Mouse (Mus musculus) MEL (cell line): ENCODE data around the gene Utf1. TPM values are rescaled to one million over a fixed set of nuclear protein-coding genes. Genes with fewer than 3 reads are reported as not detected.

ENCODE experiments used
- DNase-seq: peaks from one replicate; pipeline ENCODE4 v3.0.0; 2011; ENCODE audit warnings: low read depth, low spot score
- H3K27ac ChIP-seq: 2 replicates; pipeline ENCODE4 v1.5.1; 2012; ENCODE audit warnings: low read depth, mild to moderate bottlenecking, control low read depth, low read length, moderate library complexity; ENCODE audit not compliant: control insufficient read depth
- H3K27me3 ChIP-seq, 2 experiments: fragments of 150-350 bp in 1 of 2; sonication (generic) in 1 of 2; 2 replicates each; pipeline ENCODE4 v1.6.1; 2012; ENCODE audit warnings: low read length in 2 of 2, mild to moderate bottlenecking in 2 of 2, improper control_type of control experiment in 1 of 2, moderate library complexity in 1 of 2; ENCODE audit not compliant: insufficient read depth in 2 of 2, control insufficient read depth in 1 of 2
- H3K36me3 ChIP-seq, 2 experiments: 2 replicates each; pipeline ENCODE4 v1.6.1; 2012 to 2014; ENCODE audit warnings: low read length in 2 of 2, improper control_type of control experiment in 1 of 2, inconsistent platforms in 1 of 2, mild to moderate bottlenecking in 1 of 2; ENCODE audit not compliant: insufficient read depth in 2 of 2, control insufficient read depth in 1 of 2
- H3K4me1 ChIP-seq, 2 experiments: fragments of 150-350 bp in 1 of 2; sonication (generic) in 1 of 2; 2 replicates each; pipeline ENCODE4 v1.6.1; 2012; ENCODE audit warnings: low read length in 2 of 2, improper control_type of control experiment in 1 of 2, mild to moderate bottlenecking in 1 of 2; ENCODE audit not compliant: insufficient read depth in 2 of 2, control insufficient read depth in 1 of 2
- H3K4me3 ChIP-seq, 2 experiments: fragments of 150-350 bp in 1 of 2; sonication (generic) in 1 of 2; 2 replicates each; pipeline ENCODE4 v1.5.1; 2012; ENCODE audit warnings: low read depth in 2 of 2, low read length in 2 of 2, mild to moderate bottlenecking in 2 of 2, moderate library complexity in 2 of 2, control low read depth in 1 of 2, improper control_type of control experiment in 1 of 2; ENCODE audit not compliant: control insufficient read depth in 1 of 2, insufficient read depth in 1 of 2
- H3K79me2 ChIP-seq: 2 replicates; pipeline ENCODE4 v1.6.1; 2012; ENCODE audit warnings: mild to moderate bottlenecking, low read length, moderate library complexity; ENCODE audit not compliant: control insufficient read depth, poor library complexity, insufficient read depth
- H3K9ac ChIP-seq: 2 replicates; pipeline ENCODE4 v1.6.1; 2012; ENCODE audit warnings: low read depth, mild to moderate bottlenecking, control low read depth, low read length, moderate library complexity; ENCODE audit not compliant: control insufficient read depth, poor library complexity, severe bottlenecking
- H3K9me3 ChIP-seq: fragments of 150-350 bp; sonication (generic); replicated peaks from 2 replicates; pipeline ENCODE4 v1.6.1; 2012; ENCODE audit warnings: mild to moderate bottlenecking, low read length, improper control_type of control experiment, moderate library complexity; ENCODE audit not compliant: insufficient read depth
- CTCF ChIP-seq, 3 experiments: IDR thresholded peaks in 2 of 3; conservative IDR thresholded peaks in 1 of 3; 2 replicates each; pipeline ENCODE4 v1.5.1; 2011 to 2012; ENCODE audit warnings: low read length in 3 of 3, low read depth in 2 of 3, mild to moderate bottlenecking in 2 of 3, improper control_type of control experiment in 1 of 3, inconsistent platforms in 1 of 3, mixed read lengths in 1 of 3, moderate library complexity in 1 of 3; ENCODE audit not compliant: control insufficient read depth in 1 of 3, insufficient read depth in 1 of 3, poor library complexity in 1 of 3, severe bottlenecking in 1 of 3
- ELF1 ChIP-seq: IDR thresholded peaks from 2 replicates; pipeline ENCODE4 v1.6.1; 2014; ENCODE audit warnings: low read depth, mild to moderate bottlenecking, inconsistent platforms, low read length, improper control_type of control experiment, moderate library complexity
- EP300 ChIP-seq, 2 experiments: IDR thresholded peaks; 2 replicates each; pipeline ENCODE4 v1.6.1; 2011; ENCODE audit warnings: improper control_type of control experiment in 2 of 2, low read length in 2 of 2, low read depth in 1 of 2, mild to moderate bottlenecking in 1 of 2
- ETS1 ChIP-seq: IDR thresholded peaks from 2 replicates; pipeline ENCODE4 v1.6.1; 2012; ENCODE audit warnings: low read depth, mild to moderate bottlenecking, inconsistent platforms, low read length, improper control_type of control experiment, moderate library complexity
- GATA1 ChIP-seq: IDR thresholded peaks from 2 replicates; pipeline ENCODE4 v1.6.1; 2011; ENCODE audit warnings: low read depth, low read length, improper control_type of control experiment
- JUND ChIP-seq: IDR thresholded peaks from 2 replicates; pipeline ENCODE4 v1.6.1; 2011; ENCODE audit warnings: low read depth, mild to moderate bottlenecking, improper control_type of control experiment, low read length
- KAT2A ChIP-seq: conservative IDR thresholded peaks from 2 replicates; pipeline ENCODE4 v1.6.1; 2012; ENCODE audit warnings: low read depth, low read length, improper control_type of control experiment, inconsistent platforms
- MAZ ChIP-seq: IDR thresholded peaks from 2 replicates; pipeline ENCODE4 v1.6.1; 2012; ENCODE audit warnings: low read depth, mild to moderate bottlenecking, inconsistent platforms, low read length, improper control_type of control experiment
- MEF2A ChIP-seq: IDR thresholded peaks from 2 replicates; pipeline ENCODE4 v1.6.1; 2014; ENCODE audit warnings: low read depth, mild to moderate bottlenecking, inconsistent platforms, low read length, improper control_type of control experiment; ENCODE audit not compliant: poor library complexity, insufficient replicate concordance, severe bottlenecking; ENCODE audit errors: extremely low read depth
- MYB ChIP-seq: IDR thresholded peaks from 2 replicates; pipeline ENCODE4 v1.6.1; 2011; ENCODE audit warnings: mild to moderate bottlenecking, low read depth, low read length, improper control_type of control experiment
- NELFE ChIP-seq: IDR thresholded peaks from 2 replicates; pipeline ENCODE4 v1.6.1; 2011; ENCODE audit warnings: low read depth, low read length, improper control_type of control experiment
- POLR2AphosphoS5 ChIP-seq: IDR thresholded peaks from 2 replicates; pipeline ENCODE4 v1.6.1; 2012; ENCODE audit warnings: low read depth, borderline replicate concordance, mild to moderate bottlenecking, inconsistent platforms, low read length, moderate library complexity, mixed read lengths
- RAD21 ChIP-seq: IDR thresholded peaks from 2 replicates; pipeline ENCODE4 v1.6.1; 2011; ENCODE audit warnings: mild to moderate bottlenecking, low read depth, low read length, improper control_type of control experiment
- SMC3 ChIP-seq: IDR thresholded peaks from 2 replicates; pipeline ENCODE4 v1.6.1; 2011; ENCODE audit warnings: low read depth, low read length, improper control_type of control experiment
- TCF12 ChIP-seq: IDR thresholded peaks from 2 replicates; pipeline ENCODE4 v1.6.1; 2014; ENCODE audit warnings: low read depth, mild to moderate bottlenecking, inconsistent platforms, low read length, improper control_type of control experiment, moderate library complexity
- UBTF ChIP-seq: IDR thresholded peaks from 2 replicates; pipeline ENCODE4 v1.6.1; 2012; ENCODE audit warnings: low read depth, mild to moderate bottlenecking, inconsistent platforms, low read length, improper control_type of control experiment, moderate library complexity, borderline replicate concordance; ENCODE audit not compliant: insufficient read depth
- ZMIZ1 ChIP-seq: IDR thresholded peaks from 2 replicates; pipeline ENCODE4 v1.6.1; 2012; ENCODE audit warnings: low read depth, mild to moderate bottlenecking, inconsistent platforms, low read length, improper control_type of control experiment, moderate library complexity
- polyA plus RNA-seq, 2 experiments: library from polyadenylated mRNA; stranded (reverse) in 1 of 2; unstranded in 1 of 2; fragments of >175 nt in 1 of 2; fragments of >200 nt in 1 of 2; gene quantifications; 2 replicates each; pipeline versions ENCODE4 v1.2.1 to v1.2.4; 2012; ENCODE audit warnings: low replicate concordance in 2 of 2, low read depth in 1 of 2; ENCODE audit not compliant: insufficient read length in 2 of 2, insufficient read depth in 1 of 2, missing spikeins in 1 of 2
- total RNA-seq: library from RNA; depleted of rRNA; stranded (reverse); fragments of 300-350 nt; gene quantifications from 2 replicates; pipeline ENCODE4 v1.2.3, GENCODE M21; 2012

Gene Utf1
- total and polyA plus RNA-seq, 3 experiments = not detected

DNA sequence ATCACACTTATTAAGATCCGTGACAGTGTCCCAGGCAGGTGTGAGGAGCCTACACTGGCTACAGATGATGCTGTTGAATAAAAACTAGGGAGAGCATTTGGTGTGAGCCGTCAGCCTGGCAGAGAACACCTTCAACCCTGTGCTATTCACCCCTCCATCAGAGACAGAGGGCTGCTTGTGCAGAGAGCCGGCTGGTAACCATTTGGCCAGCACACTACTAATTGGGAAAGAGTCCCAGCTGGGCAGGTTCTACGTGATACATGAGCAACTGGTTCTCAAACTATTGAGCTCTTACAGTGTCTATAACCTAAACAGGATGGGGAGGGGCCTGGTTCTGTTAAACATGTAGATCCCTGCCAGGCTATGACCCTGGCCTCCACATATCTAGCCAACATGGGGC, 25.3 kb upstream of the Utf1 start:
- Histone ChIP-seq H3K4me3 (no peak overlapping the region), H3K79me2 (no peaks in the 10 kb centered on the region), H3K4me1 (no peaks in the 10 kb centered on the region), H3K9me3 (no peaks in the 10 kb centered on the region), H3K36me3 (no peaks in the 10 kb centered on the region), H3K27me3 (no peaks in the 10 kb centered on the region), H3K27ac (no peak overlapping the region), H3K9ac (no peak overlapping the region)
- TF ChIP-seq UBTF (no peak), MEF2A (no peak), ZMIZ1 (no peak), POLR2AphosphoS5 (no peak), JUND (no peak), EP300 (IDR thresholded peaks at IDR 0.05; ENCODE audit: low read depth in 1 of 2, low read length in 2 of 2) (no peak), ELF1 (no peak), TCF12 (no peak), GATA1 (no peak), ETS1 (no peak), MAZ (no peak), NELFE (no peak), KAT2A (no peak), RAD21 (no peak), MYB (no peak)
- DNase-seq = no peak

DNA sequence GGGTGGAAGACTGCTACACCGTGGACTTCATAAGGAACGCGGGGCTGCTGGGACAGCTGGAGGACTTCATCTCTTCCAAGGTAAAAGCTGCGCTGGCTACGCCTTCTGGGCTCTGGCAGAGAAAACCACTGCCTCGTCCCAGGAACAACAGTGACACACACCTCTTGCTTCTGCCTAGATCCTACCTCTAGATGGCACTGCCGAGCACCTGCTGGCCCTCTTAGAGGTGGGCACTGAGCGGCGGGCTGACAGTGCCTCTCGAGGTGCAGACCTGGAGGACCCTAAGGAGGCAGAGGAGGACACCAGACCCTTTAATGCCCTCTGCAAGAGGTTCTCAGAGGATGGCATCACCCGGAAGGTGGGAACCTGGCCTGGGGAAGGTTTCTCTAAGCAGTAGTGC, 12.9 kb upstream of the Utf1 start:
- TF ChIP-seq SMC3 = no peak
- TF ChIP-seq CTCF (IDR thresholded peaks at IDR 0.05 in 2 of 3, conservative IDR thresholded peaks at IDR 0.05 in 1 of 3; ENCODE audit: control insufficient read depth in 1 of 3, insufficient read depth in 1 of 3, low read depth in 2 of 3, low read length in 3 of 3, poor library complexity in 1 of 3, severe bottlenecking in 1 of 3) = peak; percentile 21 to 52 (median 47); a peak in 4 of 6 replicates
- no peaks in the 10 kb centered on the region for H3K27me3 ChIP-seq
- no peak for DNase-seq

More for the DNA sequence above, 12.9 kb upstream of the Utf1 start:
- no peak overlapping the region for H3K9ac ChIP-seq
- no peak overlapping the region for H3K4me3 ChIP-seq
- H3K27ac ChIP-seq = no peak overlapping the region
- no peaks in the 10 kb centered on the region for H3K79me2 ChIP-seq
- H3K36me3 ChIP-seq = no peaks in the 10 kb centered on the region
- H3K4me1 ChIP-seq = no peaks in the 10 kb centered on the region
- H3K9me3 ChIP-seq = no peaks in the 10 kb centered on the region
